Mouse (Mus musculus) kidney, adult 8-10 months (tissue): ENCODE measurements at regions not wholly inside any gene's neighbourhood (a gene's known extent, or its start where the extent isn't known, plus 50 kb on each side); places are given as distances from the start of the nearest gene placed in this dataset.
"Not testable (repeated sequence)": the region's sequence is repeated elsewhere in the genome, so short reads cannot be mapped to it uniquely, and the experiment has no call there.

Source experiments
- DNase-seq, 2 experiments: peaks; one replicate each; pipeline ENCODE4 v3.0.0; 2022

- DNase-seq = peak in 1 of 2 experiments; percentile 26
Measured at GRCm38 (mm10) chr1:160843671-160844070, 50.7 kb upstream of the Rabgap1l start.

GRCm38 (mm10) chr1:160844709-160845108 is 51.7 kb upstream of the Rabgap1l start:
- not testable (repeated sequence) for DNase-seq

- no peak for DNase-seq
Measured at GRCm38 (mm10) chr1:160850674-160851073, 55.5 kb upstream of the Rc3h1 start.

- DNase-seq = peak in 1 of 2 experiments; percentile 9
Measured at GRCm38 (mm10) chr1:160854410-160854809, 51.8 kb upstream of the Rc3h1 start.

- DNase-seq = no peak
Measured at GRCm38 (mm10) chr1:160855411-160855810, 50.8 kb upstream of the Rc3h1 start.

- DNase-seq = no peak
Measured at GRCm38 (mm10) chr1:160855926-160856620, 50.1 kb upstream of the Rc3h1 start.
